Mouse (Mus musculus): Measurements from ENCODE around the gene Camta1. TPM values are rescaled to one million over a fixed set of nuclear protein-coding genes. Genes with fewer than 3 reads are reported as not detected.

Camta1 gene
- total and polyA plus RNA-seq, 2 experiments from 2014 or later, result 127 to 145 TPM

DNA sequence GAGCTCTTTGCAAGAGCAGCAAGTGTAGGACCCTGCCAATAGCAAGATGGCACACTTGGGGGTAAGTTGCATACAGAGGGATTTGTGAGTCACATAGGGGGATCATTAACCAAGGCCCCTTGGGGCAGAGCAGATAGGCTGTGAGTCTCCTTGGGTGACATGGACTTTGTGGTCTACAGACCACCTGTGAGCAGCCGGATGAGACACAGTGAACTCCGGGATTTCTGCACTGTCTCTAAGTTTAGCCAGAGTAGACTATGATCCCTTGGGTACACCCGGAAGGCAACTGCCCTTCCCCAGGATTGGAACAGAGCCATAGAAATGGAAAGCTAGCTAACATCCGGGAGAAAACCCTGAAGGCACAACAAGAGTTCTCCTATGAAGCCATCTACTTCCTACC is 417.0 kb downstream of the Camta1 start:
- ATAC-seq (no peak), DNase-seq (ENCODE audit: low spot score) (no peak)
- H3K27ac ChIP-seq, result no peak overlapping the region

DNA sequence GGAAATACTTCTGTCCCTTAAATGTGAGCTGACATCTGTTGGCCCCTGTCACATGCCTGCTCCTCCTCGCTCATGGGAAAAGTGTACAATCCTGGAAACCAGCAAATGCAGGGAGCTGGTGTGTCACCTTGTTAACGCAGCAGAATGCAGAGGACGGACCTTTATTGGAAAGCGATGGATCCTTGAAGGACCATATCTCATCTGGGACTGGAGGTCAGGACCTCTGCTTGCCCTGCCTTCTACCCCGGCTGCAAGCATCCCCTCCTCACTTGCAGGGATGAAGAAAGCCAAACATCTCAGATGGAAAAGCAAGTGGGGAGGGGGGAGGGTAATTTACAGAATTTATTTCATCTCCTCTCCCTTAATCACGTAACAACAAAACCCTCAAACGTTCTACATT is 423.1 kb downstream of the Camta1 start:
- ATAC-seq (no peak), DNase-seq (ENCODE audit: low spot score) (no peak)
- TF ChIP-seq CTCF (IDR thresholded peaks at IDR 0.05; ENCODE audit: low read depth), result no peak
- H3K27me3 ChIP-seq (ENCODE audit: insufficient read depth, low read length), result no peaks in the 10 kb centered on the region
- H3K36me3 ChIP-seq (ENCODE audit: insufficient read depth, low read length), result no peaks in the 10 kb centered on the region
- 34% methylated on average over 7 of the region's 7 CpGs for WGBS
- H3K4me2 ChIP-seq (ENCODE audit: low read depth, low read length), result no peak overlapping the region
- H3K9me3 ChIP-seq (ENCODE audit: low read length), result no peaks in the 10 kb centered on the region
- no peak overlapping the region for H3K9ac ChIP-seq (replicated peaks; ENCODE audit: low read length)
- H3K27ac ChIP-seq, result no peak overlapping the region
- H3K4me3 ChIP-seq (ENCODE audit: low read length), result no peak overlapping the region
- H3K4me1 ChIP-seq (ENCODE audit: insufficient read depth, low read length), result no peaks in the 10 kb centered on the region

More for the DNA sequence above, 417.0 kb downstream of the Camta1 start:
- Histone ChIP-seq H3K36me3 (ENCODE audit: insufficient read depth, low read length) (no peaks in the 10 kb centered on the region), H3K4me2 (ENCODE audit: low read depth, low read length) (no peak overlapping the region), H3K9ac (replicated peaks; ENCODE audit: low read length) (no peak overlapping the region), H3K27me3 (ENCODE audit: insufficient read depth, low read length) (no peaks in the 10 kb centered on the region), H3K4me1 (ENCODE audit: insufficient read depth, low read length) (no peaks in the 10 kb centered on the region), H3K9me3 (ENCODE audit: low read length) (no peaks in the 10 kb centered on the region), H3K4me3 (ENCODE audit: low read length) (no peak overlapping the region)
- 78% methylated on average over 4 of the region's 4 CpGs for WGBS
- no peak for TF ChIP-seq CTCF (IDR thresholded peaks at IDR 0.05; ENCODE audit: low read depth)

DNA sequence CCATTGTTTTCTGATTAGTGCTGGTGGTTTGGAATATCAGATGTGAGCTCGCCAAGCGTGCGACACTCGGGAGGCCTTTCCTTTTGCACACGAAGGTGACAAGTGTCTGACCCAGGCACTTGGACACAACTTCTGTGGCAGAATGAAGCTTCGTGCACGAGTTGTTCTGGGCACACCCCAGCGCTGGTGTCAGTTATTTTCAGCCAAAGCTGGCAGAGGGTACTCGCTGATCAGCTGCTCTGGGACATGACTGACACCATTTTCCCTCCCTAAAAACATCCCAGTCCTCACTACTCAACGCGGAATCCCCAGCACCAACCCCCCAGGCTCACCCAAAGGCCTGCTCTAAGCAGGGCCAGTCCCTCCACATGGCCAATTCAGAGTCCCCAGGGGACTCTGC is 423.8 kb downstream of the Camta1 start:
- H3K27me3 ChIP-seq (ENCODE audit: insufficient read depth, low read length), result no peaks in the 10 kb centered on the region
- ATAC-seq (no peak), DNase-seq (ENCODE audit: low spot score) (no peak)
- no peak overlapping the region for H3K9ac ChIP-seq (replicated peaks; ENCODE audit: low read length)
- WGBS, result 48% methylated on average over 11 of the region's 11 CpGs
- no peak overlapping the region for H3K27ac ChIP-seq
- no peak for TF ChIP-seq CTCF (IDR thresholded peaks at IDR 0.05; ENCODE audit: low read depth)
- H3K36me3 ChIP-seq (ENCODE audit: insufficient read depth, low read length), result no peaks in the 10 kb centered on the region
- H3K4me1 ChIP-seq (ENCODE audit: insufficient read depth, low read length), result no peaks in the 10 kb centered on the region
- no peaks in the 10 kb centered on the region for H3K9me3 ChIP-seq (ENCODE audit: low read length)
- no peak overlapping the region for H3K4me3 ChIP-seq (ENCODE audit: low read length)
- no peak overlapping the region for H3K4me2 ChIP-seq (ENCODE audit: low read depth, low read length)

DNA sequence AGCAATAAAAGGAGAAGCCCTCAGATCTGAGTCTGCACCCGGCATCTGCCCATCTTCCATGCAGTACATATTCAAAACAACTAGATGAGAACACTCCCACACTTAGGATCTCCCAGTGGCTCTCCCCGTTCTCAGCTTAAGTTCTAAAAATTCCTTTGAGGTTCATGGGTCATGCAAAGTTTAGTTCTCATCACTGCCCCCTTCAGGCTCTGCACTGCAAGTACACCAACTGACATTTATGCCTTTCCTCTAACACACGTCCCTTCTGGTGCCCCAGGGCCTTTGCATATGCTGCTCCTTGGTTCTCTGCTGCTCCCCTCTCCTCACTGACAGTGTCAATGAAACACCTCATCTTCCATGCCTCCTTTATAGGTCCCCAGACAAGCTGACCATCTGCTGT is 436.5 kb downstream of the Camta1 start:
- Histone ChIP-seq H3K9ac (replicated peaks; ENCODE audit: low read length) (no peak overlapping the region), H3K36me3 (ENCODE audit: insufficient read depth, low read length) (no peaks in the 10 kb centered on the region), H3K4me3 (ENCODE audit: low read length) (no peak overlapping the region), H3K4me2 (ENCODE audit: low read depth, low read length) (no peak overlapping the region), H3K27ac (no peak overlapping the region), H3K4me1 (ENCODE audit: insufficient read depth, low read length) (peaks cover 7% of the 10 kb centered on the region; the same call in 1 of the 2 replicates), H3K9me3 (ENCODE audit: low read length) (peaks cover 4% of the 10 kb centered on the region; the same call in 1 of the 2 replicates), H3K27me3 (ENCODE audit: insufficient read depth, low read length) (no peaks in the 10 kb centered on the region)
- 72% methylated on average over 3 of the region's 3 CpGs for WGBS
- DNase-seq (ENCODE audit: low spot score) (no peak), ATAC-seq (no peak)
- TF ChIP-seq CTCF (IDR thresholded peaks at IDR 0.05; ENCODE audit: low read depth), result peak; percentile 47

DNA sequence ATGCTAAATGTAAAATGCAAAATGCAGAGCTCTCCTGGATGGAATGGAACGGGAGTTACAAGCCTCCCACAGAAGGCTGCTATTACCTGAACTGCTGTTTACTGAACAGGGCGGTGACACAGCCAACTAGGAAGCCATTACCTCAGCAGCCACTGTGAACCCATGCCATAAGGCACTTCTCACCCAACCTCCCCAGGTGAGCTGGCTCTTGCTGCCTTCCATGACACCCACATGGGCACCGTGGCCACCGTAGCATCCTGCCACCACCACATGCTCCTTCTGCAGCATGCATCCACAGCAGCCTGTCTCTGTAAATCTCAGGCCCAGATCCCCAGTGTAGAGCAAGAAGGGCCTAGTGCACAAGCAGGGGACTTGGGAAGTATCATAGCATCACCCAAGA is 438.8 kb downstream of the Camta1 start:
- 64% methylated on average over 4 of the region's 4 CpGs for WGBS
- Histone ChIP-seq H3K4me2 (ENCODE audit: low read depth, low read length) (no peak overlapping the region; the same call in 1 of the 2 replicates), H3K27ac (peak overlapping the region; percentile 34; the same call in 1 of the 2 replicates), H3K9ac (replicated peaks; ENCODE audit: low read length) (no peak overlapping the region), H3K4me1 (ENCODE audit: insufficient read depth, low read length) (peaks cover 7% of the 10 kb centered on the region; the same call in 1 of the 2 replicates), H3K27me3 (ENCODE audit: insufficient read depth, low read length) (no peaks in the 10 kb centered on the region), H3K9me3 (ENCODE audit: low read length) (peaks cover 4% of the 10 kb centered on the region; the same call in 1 of the 2 replicates), H3K36me3 (ENCODE audit: insufficient read depth, low read length) (no peaks in the 10 kb centered on the region), H3K4me3 (ENCODE audit: low read length) (no peak overlapping the region)
- ATAC-seq (no peak), DNase-seq (ENCODE audit: low spot score) (no peak)
- no peak for TF ChIP-seq CTCF (IDR thresholded peaks at IDR 0.05; ENCODE audit: low read depth)

DNA sequence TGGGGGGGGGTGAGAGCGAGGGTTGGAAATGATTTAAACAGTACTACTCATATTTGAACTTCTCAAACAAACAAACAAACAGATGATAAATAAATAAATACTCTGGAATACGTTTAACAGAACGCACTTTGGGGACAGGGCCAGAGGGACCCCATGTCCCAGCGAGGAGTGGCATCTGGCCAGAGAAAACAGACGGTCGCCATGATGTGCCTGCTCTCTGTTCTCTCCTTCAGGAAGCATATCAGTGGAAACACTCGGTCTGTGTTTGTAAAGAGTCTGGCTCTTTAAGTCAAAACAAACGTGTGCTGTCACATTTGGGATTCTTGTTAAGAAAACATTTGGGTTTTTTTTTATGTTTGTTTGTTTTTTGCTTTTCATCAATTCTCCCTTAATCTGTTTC is 439.3 kb downstream of the Camta1 start:
- no peak for TF ChIP-seq CTCF (IDR thresholded peaks at IDR 0.05; ENCODE audit: low read depth)
- Histone ChIP-seq H3K4me2 (ENCODE audit: low read depth, low read length) (no peak overlapping the region; the same call in 1 of the 2 replicates), H3K4me1 (ENCODE audit: insufficient read depth, low read length) (peaks cover 7% of the 10 kb centered on the region; the same call in 1 of the 2 replicates), H3K9ac (replicated peaks; ENCODE audit: low read length) (no peak overlapping the region), H3K36me3 (ENCODE audit: insufficient read depth, low read length) (no peaks in the 10 kb centered on the region), H3K4me3 (ENCODE audit: low read length) (no peak overlapping the region), H3K27ac (no peak overlapping the region), H3K9me3 (ENCODE audit: low read length) (no peaks in the 10 kb centered on the region; the same call in 1 of the 2 replicates), H3K27me3 (ENCODE audit: insufficient read depth, low read length) (no peaks in the 10 kb centered on the region)
- WGBS, result 39% methylated on average over 8 of the region's 8 CpGs
- peak; percentile 60 for DNase-seq (ENCODE audit: low spot score)
- ATAC-seq, result no peak

DNA sequence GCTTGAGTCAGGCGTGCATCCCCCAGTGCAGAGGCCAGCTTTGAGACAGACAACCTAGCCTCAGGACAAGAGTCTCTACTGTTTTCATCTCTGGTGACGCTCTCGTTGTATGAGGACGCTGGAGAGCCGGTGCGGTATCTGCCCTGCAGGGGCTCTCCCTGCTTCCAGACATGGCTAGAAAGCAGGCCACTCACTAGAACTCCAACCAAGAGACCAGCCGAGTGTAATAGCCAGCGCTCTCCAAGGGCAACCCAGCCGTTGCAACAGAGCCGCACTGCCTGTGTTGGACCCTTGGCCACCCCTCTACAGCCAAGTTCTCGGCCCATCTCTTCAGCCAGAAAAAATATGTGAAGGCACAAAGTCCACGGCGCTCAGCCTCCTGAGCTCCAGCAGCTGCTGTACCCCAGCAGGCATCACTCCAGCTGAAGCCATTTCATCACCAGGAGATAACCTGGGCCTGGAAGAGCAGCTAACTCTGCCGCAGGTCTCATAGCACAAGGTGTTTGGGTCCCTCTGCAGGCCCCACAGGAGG is 443.3 kb downstream of the Camta1 start:
- WGBS, result 63% methylated on average over 14 of the region's 14 CpGs
- H3K4me2 ChIP-seq (ENCODE audit: low read depth, low read length), result no peak overlapping the region
- H3K4me3 ChIP-seq (ENCODE audit: low read length), result no peak overlapping the region
- no peaks in the 10 kb centered on the region for H3K27me3 ChIP-seq (ENCODE audit: insufficient read depth, low read length)
- H3K4me1 ChIP-seq (ENCODE audit: insufficient read depth, low read length), result peaks cover 7% of the 10 kb centered on the region; the same call in 1 of the 2 replicates
- TF ChIP-seq CTCF (IDR thresholded peaks at IDR 0.05; ENCODE audit: low read depth), result no peak
- H3K27ac ChIP-seq, result no peak overlapping the region
- H3K36me3 ChIP-seq (ENCODE audit: insufficient read depth, low read length), result no peaks in the 10 kb centered on the region
- no peak for ATAC-seq
- no peak overlapping the region for H3K9ac ChIP-seq (replicated peaks; ENCODE audit: low read length)
- no peaks in the 10 kb centered on the region for H3K9me3 ChIP-seq (ENCODE audit: low read length)
- no peak for DNase-seq (ENCODE audit: low spot score)
